ENCODE assay signal across 21 mouse cellular contexts in genomic region chr17:50180899-50181570, GRCm38 (mm10). TPM values are rescaled to one million over a fixed set of nuclear protein-coding genes. Genes with fewer than 3 reads are reported as not detected.
A peak's percentile ranks its signal among the peaks of the same experiment; 100 is the strongest.
DNase-seq lines count a peak whose midpoint lies in the region; ATAC-seq and TF ChIP-seq lines count a peak whose summit lies in the region.
"Had no signal": no experiment of that assay in that cellular context is flagged by ENCODE, and none has a peak within 500 bp of the region (broad histone marks: within the 10 kb centered on the region; RNA-seq: fewer than 3 reads in every experiment).

No protein-coding gene starts in this region.

- H3K27me3 ChIP-seq in hindbrain, postnatal 0 days (ENCODE audit: insufficient read depth, low read length): no peaks in the 10 kb centered on the region
- H3K27me3 ChIP-seq: embryonic facial prominence, embryonic 12.5 days; forebrain, embryonic 12.5 days; heart, embryonic 13.5 days; hindbrain, embryonic 15.5 days had no signal

- H3K4me1 ChIP-seq in hindbrain, postnatal 0 days (ENCODE audit: insufficient read depth, low read length): peaks cover 8% of the 10 kb centered on the region

- H3K9ac ChIP-seq in hindbrain, postnatal 0 days (replicated peaks; ENCODE audit: low read length): no peak overlapping the region
- H3K9ac ChIP-seq: embryonic facial prominence, embryonic 12.5 days; forebrain, embryonic 12.5 days; heart, embryonic 13.5 days; hindbrain, embryonic 15.5 days had no signal

- no peak overlapping the region for H3K27ac ChIP-seq in hindbrain, postnatal 0 days
- H3K27ac ChIP-seq: embryonic facial prominence, embryonic 12.5 days; forebrain, embryonic 12.5 days; heart, embryonic 13.5 days; hindbrain, embryonic 15.5 days had no signal

- peak; percentile 67 to 73 for DNase-seq in spleen, postnatal 36 days (ENCODE audit: low spot score in 2 of 2)
- no peak for DNase-seq in spleen, adult 18-20 months
- DNase-seq in natural killer cell, adult 2 months (ENCODE audit: low spot score in 2 of 2): peak; percentile 23 to 78
- no peak for DNase-seq in hindbrain, postnatal 0 days (ENCODE audit: low spot score)
- no peak for DNase-seq in testis, postnatal 14 days (ENCODE audit: low spot score)
- DNase-seq: adrenal gland, adult 2 months; cerebellum, adult 11 months; cerebellum, adult 8-10 months; cerebellum, postnatal 14 days; gastrocnemius, postnatal 14 days; heart, adult 11 months; heart, postnatal 36 days had no signal

- no peaks in the 10 kb centered on the region for H3K9me3 ChIP-seq in hindbrain, postnatal 0 days (ENCODE audit: low read length)
- H3K9me3 ChIP-seq: hindbrain, embryonic 15.5 days had no signal

- ATAC-seq in granulocyte monocyte progenitor cell, adult 5-6 weeks (replicated peaks; ENCODE audit: poor library complexity, severe bottlenecking): peak; percentile 35; the same call in 1 of the 2 replicates
- ATAC-seq in hindbrain, postnatal 0 days: no peak
- ATAC-seq in CD4-positive, CD25-positive, alpha-beta regulatory T cell, adult 4 months: no peak
- ATAC-seq: forebrain, embryonic 16.5 days; inflammation-experienced regulatory T-cells, adult 6 months; Patski had no signal

- 91% methylated on average over 4 of the region's 4 CpGs for WGBS in hindbrain, postnatal 0 days

- no peak overlapping the region for H3K4me3 ChIP-seq in hindbrain, postnatal 0 days (ENCODE audit: low read length)
- H3K4me3 ChIP-seq: embryonic facial prominence, embryonic 12.5 days; forebrain, embryonic 12.5 days; heart, embryonic 13.5 days; hindbrain, embryonic 15.5 days had no signal

- H3K4me2 ChIP-seq in hindbrain, postnatal 0 days (ENCODE audit: low read depth, low read length): no peak overlapping the region
- H3K4me2 ChIP-seq: embryonic facial prominence, embryonic 12.5 days; forebrain, embryonic 12.5 days; heart, embryonic 13.5 days; hindbrain, embryonic 15.5 days had no signal

- TF ChIP-seq CTCF in hindbrain, postnatal 0 days (IDR thresholded peaks at IDR 0.05; ENCODE audit: low read depth): no peak

- no peaks in the 10 kb centered on the region for H3K36me3 ChIP-seq in hindbrain, postnatal 0 days (ENCODE audit: insufficient read depth, low read length)
- H3K36me3 ChIP-seq: embryonic facial prominence, embryonic 12.5 days; forebrain, embryonic 12.5 days; hindbrain, embryonic 15.5 days had no signal

RNA-seq across cellular contexts. Expression of gene Rftn1, which starts 9.4 kb away (rescaled TPM):
- 9.8 and 25.8 TPM in 2 replicates for total RNA-seq in granulocyte monocyte progenitor cell, adult 5-6 weeks (2014; fragmentation: Nextera tagmentation)
- 26.4 and 32.4 TPM in 2 replicates for total RNA-seq in granulocyte monocyte progenitor cell, adult 5-6 weeks (2017)
- total RNA-seq in hindbrain, postnatal 0 days (2014; rRNA removed): 39.5 and 44.4 TPM in 2 replicates
- 18.2 and 19.7 TPM in 2 replicates for polyA plus RNA-seq in hindbrain, postnatal 0 days (2015; fragmentation: Nextera tagmentation; extraction: Ambion mirVana)
- 10 to 100 TPM; 23.8 to 32.4 TPM for polyA plus RNA-seq in CD4-positive, CD25-positive, alpha-beta regulatory T cell, adult 4 months (2017; shearing (Covaris generic))

Comparison
In these comparisons a context has a peak if more than half of its experiments do, and no peak if none do; other contexts are left out.
1. DNase-seq: peak in spleen, postnatal 36 days (2 of 2) and natural killer cell, adult 2 months (2 of 2); none in spleen, adult 18-20 months (0 of 2), hindbrain, postnatal 0 days (single experiment) and testis, postnatal 14 days (single experiment).